Mouse (Mus musculus) heart, embryonic 14.5 days (tissue): ENCODE data around the gene Zfyve28. TPM values are rescaled to one million over a fixed set of nuclear protein-coding genes. Genes with fewer than 3 reads are reported as not detected.

Experiments used
- ATAC-seq: fragments of 200-750 bp; cut with Nextera tagmentation; 2 replicates; pipeline ENCODE4 v1.8.0; 2017; ENCODE audit warnings: low read depth, moderate TSS enrichment; ENCODE audit not compliant: insufficient number of reproducible peaks, insufficient read depth, low FRiP score
- H3K27ac ChIP-seq, 2 experiments: fragments of 200-500 bp in 1 of 2; fragments of 300-500 bp in 1 of 2; sonication (generic) in 1 of 2; replicated peaks in 1 of 2; 2 replicates each; pipeline ENCODE4 v1.5.1; 2012 to 2014; ENCODE audit warnings: low read depth in 2 of 2, low read length in 2 of 2, control low read depth in 1 of 2, mild to moderate bottlenecking in 1 of 2, mixed read lengths in 1 of 2; ENCODE audit not compliant: control insufficient read depth in 1 of 2, insufficient read depth in 1 of 2
- H3K27me3 ChIP-seq: fragments of 300-500 bp; sonication (generic); 2 replicates; pipeline ENCODE4 v1.6.1; 2014; ENCODE audit warnings: mild to moderate bottlenecking, low read length, control low read depth; ENCODE audit not compliant: control insufficient read depth, insufficient read depth
- H3K36me3 ChIP-seq: fragments of 300-500 bp; sonication (generic); 2 replicates; pipeline ENCODE4 v1.6.1; 2014; ENCODE audit warnings: mild to moderate bottlenecking, control low read depth, low read length, mixed read lengths; ENCODE audit not compliant: control insufficient read depth, insufficient read depth
- H3K4me1 ChIP-seq, 2 experiments: fragments of 200-500 bp in 1 of 2; fragments of 300-500 bp in 1 of 2; sonication (generic) in 1 of 2; 2 replicates each; pipeline ENCODE4 v1.6.1; 2012 to 2014; ENCODE audit warnings: low read length in 2 of 2, control low read depth in 1 of 2, mixed read lengths in 1 of 2; ENCODE audit not compliant: control insufficient read depth in 2 of 2, insufficient read depth in 2 of 2
- H3K4me2 ChIP-seq: fragments of 300-500 bp; sonication (generic); 2 replicates; pipeline ENCODE4 v1.6.1; 2014; ENCODE audit warnings: mild to moderate bottlenecking, low read length
- H3K4me3 ChIP-seq, 2 experiments: fragments of 200-500 bp in 1 of 2; fragments of 300-500 bp in 1 of 2; sonication (generic) in 1 of 2; 2 replicates each; pipeline ENCODE4 v1.5.1; 2012 to 2014; ENCODE audit warnings: low read length in 2 of 2, mild to moderate bottlenecking in 2 of 2, control low read depth in 1 of 2, low read depth in 1 of 2, moderate library complexity in 1 of 2; ENCODE audit not compliant: control insufficient read depth in 1 of 2, insufficient read depth in 1 of 2
- H3K9ac ChIP-seq: fragments of 300-500 bp; sonication (generic); 2 replicates; pipeline ENCODE4 v1.6.1; 2014; ENCODE audit warnings: mild to moderate bottlenecking, low read length
- H3K9me3 ChIP-seq: fragments of 300-500 bp; sonication (generic); 2 replicates; pipeline ENCODE4 v1.6.1; 2016; ENCODE audit warnings: low read length, control low read depth; ENCODE audit not compliant: control insufficient read depth
- WGBS: fragments of 180-500 bp; shearing (Covaris S2); extraction: QIAGEN DNeasy Blood & Tissue Kit; methylation state at CpG from one replicate; pipeline ENCODE4 v1.1.7; 2014; 5-methylcytosine and 5-hydroxymethylcytosine counted together
- polyA plus RNA-seq: library from polyadenylated mRNA; unstranded; fragments of >200 nt; fragmentation: Nextera tagmentation; extraction: Ambion mirVana; gene quantifications from 2 replicates; pipeline ENCODE4 v1.2.1, GENCODE M21; 2014

Gene Zfyve28
- polyA plus RNA-seq, 1 experiment from 2014 or later, result 0.42 TPM

DNA sequence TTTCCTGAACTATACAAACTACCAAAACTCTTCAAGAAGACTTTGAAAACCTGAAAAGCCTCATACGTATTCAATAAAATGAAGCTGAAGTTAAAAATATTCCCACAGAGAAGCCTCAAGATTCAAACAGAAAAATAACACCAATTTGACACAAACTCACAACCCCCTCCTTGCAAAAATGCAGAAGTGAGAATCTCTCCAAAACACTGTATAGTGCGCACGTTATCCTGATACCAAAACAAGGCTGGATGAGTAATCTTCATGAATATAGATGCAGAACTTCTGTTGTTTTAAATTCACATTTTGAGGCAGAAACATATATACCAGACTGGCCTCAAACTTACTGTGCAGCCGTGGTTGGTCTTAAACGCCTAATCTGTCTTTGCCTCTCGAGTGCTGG is 49.8 kb downstream of the Zfyve28 start:
- 93% methylated on average over 6 of the region's 6 CpGs for WGBS
- Histone ChIP-seq H3K9ac (no peak overlapping the region), H3K4me1 (peaks cover 18 to 20% of the 10 kb centered on the region in 2 experiments), H3K4me3 (no peak overlapping the region), H3K27ac (no peak overlapping the region), H3K36me3 (no peaks in the 10 kb centered on the region), H3K27me3 (no peaks in the 10 kb centered on the region), H3K9me3 (no peaks in the 10 kb centered on the region), H3K4me2 (no peak overlapping the region)
- no peak for ATAC-seq

GRCm38 (mm10) chr5:34235898-34236420 is 52.3 kb downstream of the Zfyve28 start:
- ATAC-seq, result no peak
- Histone ChIP-seq H3K9me3 (no peaks in the 10 kb centered on the region), H3K4me2 (no peak overlapping the region), H3K9ac (no peak overlapping the region), H3K36me3 (no peaks in the 10 kb centered on the region), H3K27ac (no peak overlapping the region), H3K4me3 (no peak overlapping the region), H3K27me3 (no peaks in the 10 kb centered on the region), H3K4me1 (no peaks in the 10 kb centered on the region)
- 56% methylated on average over 10 of the region's 10 CpGs for WGBS

- Histone ChIP-seq H3K4me1 (peaks cover 5 to 8% of the 10 kb centered on the region in 2 experiments; a peak in 3 of 4 replicates), H3K27me3 (no peaks in the 10 kb centered on the region), H3K4me2 (no peak overlapping the region), H3K9ac (no peak overlapping the region), H3K9me3 (no peaks in the 10 kb centered on the region), H3K36me3 (no peaks in the 10 kb centered on the region), H3K27ac (no peak overlapping the region), H3K4me3 (no peak overlapping the region)
- ATAC-seq, result no peak
- WGBS, result 59% methylated on average over 4 of the region's 4 CpGs
Observed at GRCm38 (mm10) chr5:34235056-34235455, 53.2 kb downstream of the Zfyve28 start.

GRCm38 (mm10) chr5:34233221-34233515 is 55.1 kb downstream of the Zfyve28 start:
- peaks cover 8 to 10% of the 10 kb centered on the region in 2 experiments; a peak in 3 of 4 replicates for H3K4me1 ChIP-seq
- no peaks in the 10 kb centered on the region for H3K9me3 ChIP-seq
- H3K27me3 ChIP-seq, result no peaks in the 10 kb centered on the region
- 83% methylated on average over 6 of the region's 6 CpGs for WGBS
- no peak overlapping the region for H3K4me3 ChIP-seq
- no peak for ATAC-seq
- H3K27ac ChIP-seq, result no peak overlapping the region
- H3K9ac ChIP-seq, result no peak overlapping the region
- H3K4me2 ChIP-seq, result no peak overlapping the region
- H3K36me3 ChIP-seq, result no peaks in the 10 kb centered on the region

DNA sequence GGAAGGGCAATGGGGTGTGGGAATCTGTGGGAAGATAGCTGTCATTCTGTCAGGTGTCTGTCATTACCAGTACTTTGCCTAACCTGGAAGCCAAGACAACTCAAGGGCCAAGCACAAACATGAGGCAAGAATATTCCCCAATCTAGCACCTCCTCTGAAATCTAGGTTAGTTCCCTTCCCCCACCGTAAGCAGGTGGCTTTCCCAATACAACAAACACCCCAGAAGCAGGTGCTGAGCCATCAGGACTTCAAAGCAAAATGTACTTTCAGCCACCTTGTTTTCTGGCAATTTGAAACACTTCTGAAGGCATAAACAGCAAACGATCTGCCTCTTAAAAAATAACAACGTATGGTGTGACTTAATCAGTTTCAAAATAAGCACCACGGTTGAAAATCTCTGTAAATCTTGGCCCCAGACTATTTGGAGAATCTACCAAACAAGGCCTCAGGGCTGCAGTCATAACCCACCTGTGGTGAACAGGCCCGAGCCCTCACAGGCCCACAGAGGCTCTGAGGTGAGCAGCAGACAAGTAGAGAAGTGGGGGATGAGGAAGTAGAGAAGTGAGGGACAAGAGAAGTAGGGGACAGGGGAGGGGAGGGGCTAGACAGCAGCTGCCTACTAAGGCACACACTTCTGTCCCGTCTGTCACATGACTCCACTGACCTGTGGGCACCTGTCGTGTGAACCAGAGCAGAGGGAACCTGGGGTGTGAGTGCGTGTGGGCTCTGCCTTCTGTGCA is 55.6 kb downstream of the Zfyve28 start:
- H3K36me3 ChIP-seq, result no peaks in the 10 kb centered on the region
- H3K9me3 ChIP-seq, result no peaks in the 10 kb centered on the region
- H3K9ac ChIP-seq, result no peak overlapping the region
- peaks cover 8 to 10% of the 10 kb centered on the region in 2 experiments; a peak in 3 of 4 replicates for H3K4me1 ChIP-seq
- ATAC-seq, result no peak
- 85% methylated on average over 8 of the region's 8 CpGs for WGBS
- H3K27me3 ChIP-seq, result no peaks in the 10 kb centered on the region
- H3K4me3 ChIP-seq, result no peak overlapping the region
- no peak overlapping the region for H3K27ac ChIP-seq
- no peak overlapping the region for H3K4me2 ChIP-seq

- Histone ChIP-seq H3K27me3 (no peaks in the 10 kb centered on the region), H3K36me3 (no peaks in the 10 kb centered on the region), H3K4me3 (no peak overlapping the region), H3K27ac (no peak overlapping the region), H3K9ac (no peak overlapping the region), H3K4me2 (no peak overlapping the region), H3K4me1 (peaks cover 8 to 10% of the 10 kb centered on the region in 2 experiments; a peak in 3 of 4 replicates), H3K9me3 (no peaks in the 10 kb centered on the region)
- 83% methylated on average over 6 of the region's 6 CpGs for WGBS
- no peak for ATAC-seq
Observed at GRCm38 (mm10) chr5:34231901-34232300, 56.3 kb downstream of the Zfyve28 start.

GRCm38 (mm10) chr5:34230599-34231485 is 57.4 kb downstream of the Zfyve28 start:
- whole genome bisulfite sequencing, result 63% methylated on average over 9 of the region's 9 CpGs
- ATAC-seq, result no peak
- Histone ChIP-seq H3K4me3 (no peak overlapping the region), H3K4me1 (peaks cover 8 to 10% of the 10 kb centered on the region in 2 experiments; a peak in 3 of 4 replicates), H3K27me3 (no peaks in the 10 kb centered on the region), H3K27ac (0 out of 4 replicates have a peak overlapping the region, but pooled peaks of 1 of the 2 experiments have one; percentile 6), H3K4me2 (no peak overlapping the region), H3K9ac (no peak overlapping the region), H3K9me3 (no peaks in the 10 kb centered on the region), H3K36me3 (no peaks in the 10 kb centered on the region)
